Mouse (Mus musculus): ENCODE results near the gene Slx4ip. TPM values are rescaled to one million over a fixed set of nuclear protein-coding genes. Genes with fewer than 3 reads are reported as not detected.
A peak's percentile ranks its signal among the peaks of the same experiment; 100 is the strongest.
"Not testable (repeated sequence)": the region's sequence is repeated elsewhere in the genome, so short reads cannot be mapped to it uniquely, and the experiment has no call there.

The Slx4ip gene
- 1 to 10 TPM; 6.6 to 7.2 (median 6.7) TPM for total RNA-seq (2022)

DNA sequence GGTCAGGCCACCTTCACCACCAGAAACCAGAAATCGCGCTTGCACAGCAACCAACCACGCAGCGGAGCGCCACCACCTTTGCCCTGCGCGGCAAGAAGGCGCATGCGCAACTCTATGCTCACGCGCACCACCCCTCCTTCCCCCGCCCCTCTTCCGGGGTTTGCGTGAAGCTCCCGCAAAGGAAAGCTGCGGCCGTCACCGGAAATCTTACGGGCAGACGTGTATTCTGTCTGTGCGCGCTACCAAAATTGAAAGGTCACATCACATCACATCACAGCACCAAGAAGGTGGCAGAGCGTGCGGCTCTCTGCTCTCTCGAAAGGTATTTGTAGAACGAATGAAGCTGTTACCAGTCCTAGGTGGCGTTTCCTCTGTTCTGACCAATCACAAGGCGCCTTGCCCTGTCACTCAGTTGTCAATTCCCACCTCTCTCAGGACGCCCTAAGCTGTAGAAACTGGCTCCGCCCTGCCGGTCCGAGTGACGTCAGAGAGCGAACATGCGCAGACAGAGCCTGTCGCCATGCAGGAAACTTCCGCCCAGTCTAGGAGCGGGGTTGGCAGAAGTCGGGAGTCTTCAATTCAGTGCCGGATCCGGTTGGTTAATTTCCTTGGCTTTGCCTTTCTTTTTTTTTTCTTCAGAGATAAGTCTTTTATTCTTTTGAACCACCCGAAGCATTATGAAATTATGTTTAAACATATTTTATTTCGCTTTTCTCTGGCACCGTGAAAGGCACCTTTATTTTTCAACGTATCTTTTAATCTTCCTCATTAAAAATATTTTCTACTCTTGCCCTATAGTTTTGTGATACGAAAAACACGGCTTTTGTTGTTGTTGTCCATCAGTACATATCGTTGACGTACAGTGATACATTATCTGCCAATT is at the start of gene Slx4ip, which contains the start of the genes AL731706.1 and Mkks:
Slx4ip (plus strand) TSS at position 151 of the 883 bp plus-strand sequence.
AL731706.1 (minus strand) TSS at position 322 of the 883 bp plus-strand sequence.
Mkks (minus strand) TSS at position 322 of the 883 bp plus-strand sequence.
- DNase-seq (ENCODE audit: low spot score in 2 of 2): peak; percentile 98 to 99

GRCm38 (mm10) chr2:136850366-136850765 is 40.7 kb upstream of the Slx4ip start:
- no peak for DNase-seq (ENCODE audit: low spot score in 2 of 2)

DNA sequence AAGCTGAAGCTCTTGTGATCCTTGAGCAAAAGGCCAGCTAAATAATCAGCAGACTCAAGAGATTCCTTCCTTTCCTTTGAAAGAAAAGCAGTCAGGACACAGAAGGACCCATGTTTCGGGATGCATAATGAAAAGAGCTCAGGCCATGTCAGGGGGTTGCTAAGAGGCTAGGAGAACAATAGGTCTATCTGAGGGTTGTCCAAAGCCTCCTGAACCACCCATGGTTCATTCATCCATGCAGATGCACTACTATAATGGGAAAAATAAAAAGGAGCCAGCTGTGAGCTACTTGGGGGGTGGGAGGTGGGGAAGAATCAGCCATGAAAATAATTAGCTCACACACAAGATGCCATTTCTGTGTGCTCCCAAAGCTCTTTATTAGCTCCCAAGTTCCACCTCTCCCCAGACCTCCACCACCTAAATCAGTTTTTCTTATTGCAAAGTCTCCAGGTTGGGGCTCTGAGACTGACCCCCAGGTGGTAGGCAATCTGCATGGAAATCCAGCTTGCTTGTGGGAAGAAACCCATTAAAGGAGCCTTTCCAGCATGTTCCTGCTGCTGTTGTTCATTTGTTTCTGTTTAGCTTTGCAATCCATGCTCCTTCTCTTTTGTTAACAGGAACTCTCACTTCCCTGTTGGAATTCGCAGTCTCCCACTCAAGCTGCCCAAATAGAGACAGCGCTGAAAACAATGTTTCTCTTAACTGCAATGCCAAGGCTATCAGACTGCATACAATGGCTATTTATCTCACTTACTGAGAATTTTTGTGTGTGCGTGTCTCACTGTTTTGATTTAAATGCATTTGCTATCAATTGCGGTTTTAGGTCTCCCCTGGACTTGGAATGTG is 36.3 kb upstream of the Slx4ip start:
- DNase-seq (ENCODE audit: low spot score in 2 of 2): no peak

DNA sequence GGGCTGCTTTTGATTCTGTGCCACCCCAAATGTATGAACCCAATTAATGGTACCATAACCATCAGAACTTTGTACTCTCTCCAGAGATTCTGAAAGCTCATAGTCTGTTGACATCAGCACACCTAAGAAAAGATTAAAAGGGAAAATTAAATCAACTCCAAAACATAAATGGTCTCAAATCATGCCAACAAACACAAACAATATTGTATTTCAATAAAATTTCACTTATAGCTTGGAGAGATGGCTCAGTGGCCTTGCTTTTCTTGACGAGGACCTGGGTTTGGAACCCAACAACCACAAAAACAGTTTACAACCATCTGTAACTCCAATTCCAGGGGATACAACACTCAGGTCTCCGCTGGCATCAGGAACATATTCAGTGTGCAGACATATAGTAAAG is 5.4 kb upstream of the Slx4ip start, which contains the start of gene AL731706.2:
AL731706.2 (minus strand) TSS at position 101 of the 400 bp plus-strand sequence.
- no peak for DNase-seq (ENCODE audit: low spot score in 2 of 2)

GRCm38 (mm10) chr2:136886846-136887245 is 4.2 kb upstream of the Slx4ip start:
- no peak for DNase-seq (ENCODE audit: low spot score in 2 of 2)

GRCm38 (mm10) chr2:136890716-136891067 is 326 bp upstream of the Slx4ip start:
- not testable (repeated sequence) for DNase-seq (ENCODE audit: low spot score in 2 of 2)

- DNase-seq (ENCODE audit: low spot score in 2 of 2): peak; percentile 89 to 98
Measured at GRCm38 (mm10) chr2:136891951-136892371, 943 bp downstream of the Slx4ip start.

DNA sequence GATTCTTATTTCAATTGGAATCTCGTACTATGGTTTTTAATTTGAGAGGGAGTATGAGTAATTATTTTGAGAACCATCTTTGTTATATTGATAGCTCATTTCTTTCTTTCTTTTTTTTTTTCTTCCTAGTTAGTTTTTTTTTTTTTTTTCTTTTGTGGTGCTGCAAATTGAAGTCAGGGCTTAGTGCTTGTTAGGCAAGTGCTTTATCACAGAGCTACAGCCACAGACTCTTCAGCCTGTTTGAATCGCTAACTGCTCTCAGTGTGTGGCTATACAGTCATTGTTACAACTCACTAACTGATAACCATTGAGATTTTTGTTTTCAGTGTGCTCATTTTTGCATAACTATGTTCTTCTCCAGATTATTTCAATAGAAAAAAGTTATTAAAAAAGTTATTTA is 3.5 kb downstream of the Slx4ip start:
- no peak for DNase-seq (ENCODE audit: low spot score in 2 of 2)

DNA sequence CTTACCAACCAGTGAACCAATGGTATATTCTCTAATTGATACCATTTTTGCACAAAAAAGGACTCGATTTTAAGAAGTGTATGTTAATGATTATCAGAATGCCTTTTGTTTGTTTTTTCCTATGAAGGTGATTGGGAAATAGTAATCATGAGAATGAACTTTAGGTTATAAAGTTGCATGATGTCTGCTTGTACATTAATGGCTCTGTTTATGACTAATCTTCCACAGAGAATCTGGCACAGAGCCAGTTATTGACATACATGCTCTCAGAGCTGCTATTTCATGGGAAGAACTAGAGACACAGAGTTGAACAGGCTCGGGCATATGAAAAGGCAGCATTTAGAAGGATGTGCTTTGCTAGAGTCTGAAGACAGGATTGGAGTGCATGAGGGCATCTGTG is 5.1 kb downstream of the Slx4ip start:
- DNase-seq (ENCODE audit: low spot score in 2 of 2): no peak

- no peak for DNase-seq (ENCODE audit: low spot score in 2 of 2)
Measured at GRCm38 (mm10) chr2:136908596-136908995, 17.6 kb downstream of the Slx4ip start.

DNA sequence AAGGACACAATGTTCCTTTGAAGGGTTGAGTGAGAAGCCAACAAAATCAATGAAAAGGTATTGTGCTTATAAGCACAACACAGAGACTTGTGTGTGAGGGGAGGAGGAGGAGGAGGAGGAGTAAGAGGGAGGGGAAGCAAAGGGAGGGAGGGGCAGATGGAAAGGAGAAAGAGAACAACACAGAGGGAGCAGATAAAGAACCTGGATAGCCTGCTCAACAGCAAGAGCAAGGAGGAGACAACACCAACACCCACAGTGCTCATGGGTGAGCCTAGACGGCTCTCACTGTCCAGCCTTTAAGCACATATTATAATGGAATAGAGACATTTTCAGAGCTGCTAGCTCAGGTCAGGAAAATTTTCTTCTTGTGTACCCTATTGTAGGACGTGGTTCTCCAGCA is 18.3 kb downstream of the Slx4ip start:
- no peak for DNase-seq (ENCODE audit: low spot score in 2 of 2)

DNA sequence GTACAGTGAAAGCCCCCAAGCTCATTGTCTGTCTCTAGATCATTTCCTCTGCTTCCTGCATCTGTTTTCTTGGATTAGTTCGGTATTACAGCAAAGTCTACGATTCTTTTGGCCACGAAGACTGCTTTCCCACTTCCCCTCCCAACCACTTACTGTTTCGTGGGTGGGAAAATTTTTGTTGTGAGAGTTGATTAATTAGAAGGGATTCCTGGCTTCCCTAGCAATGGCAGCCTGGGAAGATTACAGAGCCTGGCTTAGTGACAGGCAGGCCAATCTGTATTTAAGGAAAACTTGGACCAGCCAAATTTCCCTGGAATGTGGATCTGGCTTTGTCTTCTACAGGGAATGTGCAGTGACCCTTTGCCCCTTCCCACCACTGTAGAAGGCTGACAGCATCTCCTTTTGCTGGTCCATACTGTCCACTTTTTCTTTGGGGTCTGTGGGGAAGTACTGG is 21.0 kb downstream of the Slx4ip start:
- DNase-seq (ENCODE audit: low spot score in 2 of 2): no peak

- DNase-seq (ENCODE audit: low spot score in 2 of 2): no peak
Measured at GRCm38 (mm10) chr2:136913021-136913420, 22.0 kb downstream of the Slx4ip start.

DNA sequence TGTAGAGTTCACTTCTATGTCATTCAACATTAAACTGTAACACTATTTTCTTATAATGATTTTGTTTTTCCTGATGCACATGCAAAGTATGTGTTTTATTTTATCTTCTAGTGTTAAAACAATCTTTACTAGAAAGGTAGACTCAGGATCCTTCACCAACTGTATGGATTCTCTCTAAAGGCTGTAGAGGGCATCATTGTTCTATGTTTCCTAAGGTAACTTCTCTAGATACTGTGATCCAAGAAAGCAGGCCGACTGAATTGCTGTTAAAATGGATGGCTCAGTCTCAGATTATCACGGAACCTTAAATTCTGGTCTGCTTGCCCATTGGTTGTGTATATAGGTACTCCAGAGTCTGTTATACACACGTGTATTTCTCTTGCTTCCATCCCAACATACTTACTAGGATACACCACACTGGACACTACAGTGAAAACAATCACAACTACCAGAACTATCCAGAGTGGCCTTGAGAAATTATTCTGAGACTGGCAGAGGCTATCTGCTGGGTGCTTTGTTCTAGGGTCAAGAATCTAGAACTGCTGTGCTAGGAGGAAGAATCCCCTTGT is 23.4 kb downstream of the Slx4ip start:
- no peak for DNase-seq (ENCODE audit: low spot score in 2 of 2)

DNA sequence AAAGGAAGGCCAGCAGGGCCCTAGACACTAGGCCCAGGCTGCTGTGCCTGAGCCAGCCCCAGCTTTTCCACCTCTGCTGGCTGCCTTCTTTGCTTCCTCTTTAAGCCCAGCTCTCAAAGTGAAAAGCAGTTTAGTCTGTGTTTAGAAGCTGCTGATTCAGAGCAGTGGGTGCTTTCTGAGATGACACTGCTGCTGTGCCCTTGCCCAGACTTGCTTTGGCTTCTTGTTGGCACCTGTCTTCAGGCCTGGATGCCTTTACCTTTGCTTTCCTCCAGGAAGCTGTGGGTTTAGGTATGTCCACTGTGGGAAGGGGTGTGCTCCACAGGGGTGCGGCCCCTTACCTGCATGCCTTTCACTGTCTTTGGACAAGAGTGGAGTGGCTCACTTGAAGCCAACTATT is 28.4 kb downstream of the Slx4ip start:
- DNase-seq (ENCODE audit: low spot score in 2 of 2): no peak

DNA sequence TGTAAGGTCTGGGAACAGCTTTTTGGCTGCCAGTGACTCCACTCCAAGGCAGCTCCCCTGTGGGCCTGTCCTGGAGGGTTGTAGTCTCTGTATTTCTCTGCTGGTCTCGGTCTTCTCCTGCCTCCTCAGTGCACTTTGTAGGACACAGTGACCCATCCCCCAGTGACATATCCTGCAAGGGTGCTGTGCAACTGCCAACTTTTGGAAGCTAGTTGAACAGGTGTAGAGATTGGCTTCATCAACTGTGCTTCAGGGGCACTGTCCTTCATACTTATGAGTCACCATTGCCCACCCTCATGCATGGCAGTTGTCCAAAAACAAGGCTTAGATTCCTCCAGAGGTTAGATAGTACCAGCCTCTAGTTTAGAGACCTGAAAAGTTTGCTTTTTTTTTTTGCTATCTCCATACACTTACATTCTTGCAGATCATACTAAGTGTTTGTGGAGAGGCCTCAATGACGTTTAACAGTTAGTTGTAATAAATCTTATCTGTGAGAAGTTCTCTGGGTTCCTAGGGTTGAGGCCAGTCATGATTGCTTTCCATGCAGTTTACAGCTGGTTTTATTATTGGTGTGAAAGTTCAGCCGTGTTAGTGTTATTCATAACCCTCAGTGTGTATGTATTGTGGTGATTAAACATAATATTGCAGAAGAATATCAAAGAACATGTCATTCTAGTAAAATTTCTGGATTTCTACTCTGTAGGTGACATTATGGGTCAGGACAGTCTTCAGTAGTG is 29.4 kb downstream of the Slx4ip start:
- DNase-seq (ENCODE audit: low spot score in 2 of 2): no peak

GRCm38 (mm10) chr2:136921003-136921408 is 30.0 kb downstream of the Slx4ip start:
- DNase-seq (ENCODE audit: low spot score in 2 of 2): peak in 1 of 2 experiments; percentile 42

GRCm38 (mm10) chr2:136936391-136937288 is 45.6 kb downstream of the Slx4ip start:
- no peak for DNase-seq (ENCODE audit: low spot score in 2 of 2)

DNA sequence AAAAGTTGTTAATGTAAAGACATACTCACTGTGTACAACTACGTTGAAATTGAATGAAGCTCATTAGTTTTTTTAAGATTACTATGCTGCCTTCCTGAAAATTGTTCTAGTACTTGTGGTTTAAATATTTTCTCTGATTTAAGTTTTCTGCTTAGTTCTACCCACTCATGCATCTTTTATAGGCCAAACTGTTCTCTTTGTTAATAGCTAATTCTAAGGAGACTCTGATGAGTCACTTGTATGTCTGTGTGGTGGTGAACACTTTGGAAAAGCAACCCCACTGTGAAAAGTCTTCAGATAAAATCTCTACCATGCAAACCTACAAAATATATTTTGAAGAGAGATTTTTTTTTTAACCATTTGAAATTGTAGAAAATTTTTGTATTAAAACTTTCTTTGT is 47.2 kb downstream of the Slx4ip start:
- no peak for DNase-seq (ENCODE audit: low spot score in 2 of 2)

GRCm38 (mm10) chr2:136946297-136946696 is 55.3 kb downstream of the Slx4ip start:
- DNase-seq (ENCODE audit: low spot score in 2 of 2): no peak
